Mouse (Mus musculus) adrenal gland, adult 2 months (tissue): ENCODE data around the gene Ccdc102a. TPM values are rescaled to one million over a fixed set of nuclear protein-coding genes. Genes with fewer than 3 reads are reported as not detected.
A peak's percentile ranks its signal among the peaks of the same experiment; 100 is the strongest.

Experiments
- DNase-seq: peaks from one replicate; pipeline ENCODE4 v3.0.0; 2021
- long read RNA-seq: library from polyadenylated mRNA; stranded (forward); transcript quantifications from one replicate; pipeline ENCODE4 v2.0.0, GENCODE M21; 2021
- polyA plus RNA-seq: library from polyadenylated mRNA; depleted of rRNA; stranded (reverse); fragments of >200 nt; gene quantifications from 2 replicates; pipeline ENCODE4 v1.2.3, GENCODE M21; 2012; rRNA removed
- total RNA-seq, 2 experiments: library from RNA; stranded (reverse); gene quantifications; 2 replicates each; pipeline ENCODE4 v1.2.3; 2021

Ccdc102a gene
- total RNA-seq (10 to 100 TPM in 1 of 2 experiments, 1 to 10 TPM in 1; 7.3 to 12.5 TPM), polyA plus RNA-seq (16.5 and 20.4 TPM in 2 replicates)
- long read RNA-seq, transcript Ccdc102a-201 (9 exons, 2,304 nt) = major isoform, 17 of 21 reads
- long read RNA-seq, partial matches to known transcripts = 1 of 21 reads
- long read RNA-seq, other reads (novel, unspliced or antisense) = 3 of 21 reads

GRCm38 (mm10) chr8:94917851-94918495, at the start of gene Ccdc102a:
Gene Ccdc102a (minus strand): TSS chr8:94918098.
- no peak for DNase-seq

DNA sequence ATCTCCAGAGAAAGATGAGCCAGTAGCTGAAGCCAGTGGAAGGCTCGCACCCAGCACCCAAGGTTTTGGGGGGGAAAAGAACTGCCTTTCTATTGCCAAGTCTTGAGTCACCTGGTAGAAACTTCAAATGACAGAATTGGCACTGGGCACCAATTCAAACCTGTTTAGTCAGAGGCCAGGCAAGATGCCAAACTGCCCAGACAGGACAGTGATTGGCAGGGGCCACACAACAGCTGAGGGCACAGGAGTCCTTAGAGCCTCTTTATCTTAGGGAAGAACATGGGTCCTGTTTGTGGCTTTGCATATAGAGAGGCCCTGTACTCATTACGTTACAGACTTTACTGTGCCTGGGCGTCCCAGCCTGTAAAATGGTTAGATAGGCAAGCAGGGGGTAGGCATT, 49.7 kb upstream of the Ccdc102a start:
- DNase-seq = peak; percentile 92

- DNase-seq = peak; percentile 20
These were observed 49.2 kb upstream of the Ccdc102a start for GRCm38 (mm10) chr8:94967071-94967470.

DNA sequence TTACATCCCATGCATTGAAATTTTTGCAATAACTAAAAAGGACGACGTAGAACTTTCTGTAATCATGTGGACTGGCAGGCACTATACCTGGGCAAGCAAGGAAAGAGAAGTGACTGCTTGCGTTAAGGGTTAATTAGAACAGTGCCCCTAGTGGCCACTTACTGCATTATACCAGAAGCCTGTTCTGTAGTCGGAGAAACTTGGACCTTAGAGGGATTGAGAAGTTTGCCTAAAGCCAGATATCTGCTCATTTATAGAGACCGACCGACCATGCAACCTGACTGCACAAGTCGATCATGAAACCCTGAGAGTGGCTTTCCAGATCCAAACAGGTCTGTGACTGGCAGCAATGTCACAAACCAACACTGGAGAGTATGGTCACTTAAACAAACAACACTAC, 48.7 kb upstream of the Ccdc102a start:
- DNase-seq = no peak

DNA sequence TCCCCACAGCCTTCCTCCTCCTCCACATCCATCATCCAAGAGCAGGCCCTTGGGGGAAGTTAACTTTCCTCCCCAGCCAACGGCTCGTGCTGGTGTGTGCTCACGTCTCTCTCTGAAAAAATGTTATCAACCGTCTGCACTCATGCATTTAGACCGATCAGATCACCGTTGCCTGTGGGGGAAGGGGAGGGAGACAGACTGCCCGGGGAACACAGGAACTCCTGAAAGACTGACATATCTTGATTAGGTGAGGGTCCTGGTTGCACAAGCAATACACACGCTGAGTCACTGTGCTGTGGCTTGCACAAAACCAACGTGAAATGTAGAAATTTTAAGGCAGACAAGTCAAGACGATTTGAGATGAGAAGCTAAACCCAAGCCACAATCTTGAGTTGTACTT, 46.9 kb upstream of the Ccdc102a start:
- DNase-seq = no peak

DNA sequence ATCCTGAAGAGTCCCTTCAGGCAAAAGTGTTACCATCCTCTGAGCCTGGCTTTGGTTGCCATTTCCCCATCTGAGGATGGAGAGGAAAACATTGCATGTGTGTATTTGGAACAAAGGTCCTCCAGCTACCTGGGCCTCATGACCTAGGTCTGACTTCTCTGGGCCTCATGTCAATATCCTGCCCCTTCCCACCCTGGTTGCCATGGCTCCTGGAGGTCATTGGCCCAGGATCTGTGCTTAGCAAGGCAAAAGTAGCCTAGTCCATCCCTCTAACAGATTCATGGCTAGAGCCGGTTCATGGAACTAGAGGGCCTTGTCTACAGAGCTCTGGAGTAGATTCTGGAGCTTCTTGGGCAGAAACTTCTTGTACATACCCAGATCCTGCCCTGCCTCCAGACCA, 44.3 kb upstream of the Ccdc102a start:
- no peak for DNase-seq

- no peak for DNase-seq
These were observed 38.2 kb upstream of the Ccdc102a start for GRCm38 (mm10) chr8:94956078-94956574.

- peak; percentile 20 for DNase-seq
These were observed 37.2 kb upstream of the Ccdc102a start for GRCm38 (mm10) chr8:94954921-94955758.

DNA sequence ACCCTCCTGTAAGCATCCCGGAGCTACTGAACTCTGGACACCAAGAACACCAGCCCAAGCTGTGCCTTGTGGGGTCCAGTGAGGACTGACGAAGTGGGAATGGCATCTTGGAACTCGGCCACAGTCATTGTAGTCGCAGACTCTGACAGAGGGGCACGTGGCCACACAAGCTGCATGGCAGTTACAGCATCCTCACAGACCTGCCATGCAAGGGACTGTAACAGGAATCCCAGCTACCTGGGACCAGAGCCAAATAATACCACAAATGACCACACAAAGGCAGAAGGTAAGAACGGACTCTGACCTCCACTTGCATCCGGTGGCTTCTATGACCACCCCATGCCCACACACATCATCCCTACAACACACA, 36.5 kb upstream of the Ccdc102a start:
- DNase-seq = no peak

DNA sequence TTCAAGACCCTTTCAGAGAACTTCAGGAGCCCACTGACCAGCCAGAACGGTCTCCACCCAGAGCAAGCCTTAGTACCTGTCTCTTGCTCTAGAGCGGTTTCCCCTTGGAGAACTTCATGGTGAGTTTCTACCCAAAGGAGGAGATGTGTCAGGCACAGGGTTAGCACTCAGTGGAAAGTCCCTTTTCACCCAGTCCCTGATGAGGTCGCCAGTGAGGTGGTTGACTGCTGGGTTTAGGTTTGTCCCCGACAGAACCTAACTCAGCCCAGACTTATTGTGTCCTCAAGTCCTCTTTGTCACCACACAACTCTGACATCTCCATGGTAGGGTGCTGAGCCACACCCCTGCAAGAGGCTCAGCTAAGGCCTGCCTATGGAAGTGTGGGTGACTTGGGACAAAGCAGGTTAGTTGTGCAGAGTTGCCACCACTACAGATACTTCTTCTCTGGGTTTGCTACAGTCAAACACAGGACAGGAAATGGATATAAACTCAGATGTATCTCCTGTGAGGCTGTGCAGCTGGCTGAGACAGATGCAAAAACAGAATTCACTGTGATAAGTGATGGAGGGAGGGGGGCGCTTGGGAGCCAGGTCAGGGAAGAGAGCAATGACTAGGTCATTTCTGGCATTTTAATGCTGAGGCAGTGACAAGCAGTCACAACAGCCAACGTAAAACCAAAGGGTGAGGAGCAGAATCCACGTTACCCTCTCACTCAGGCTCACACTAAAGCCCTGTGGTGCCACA, 35.9 kb upstream of the Ccdc102a start:
- no peak for DNase-seq

DNA sequence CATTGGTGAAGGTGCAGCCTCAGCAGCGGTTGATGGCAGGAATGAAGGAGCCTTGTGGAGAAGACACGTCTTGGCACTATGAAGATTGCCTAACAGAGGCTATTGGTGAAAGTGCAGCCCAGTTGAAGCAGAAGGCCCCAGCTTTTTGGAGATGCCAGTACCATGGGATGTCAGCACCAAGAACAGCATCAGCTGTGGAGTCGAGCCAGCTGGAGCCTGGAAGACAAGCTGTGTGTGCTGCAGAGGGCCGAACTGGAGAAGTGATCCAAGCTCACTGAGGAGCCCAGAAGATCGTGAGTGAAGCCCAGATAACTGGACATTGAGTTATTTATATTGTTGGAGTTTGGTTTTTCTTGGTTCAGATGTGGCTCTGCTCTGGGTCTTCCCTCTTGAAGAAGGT, 34.2 kb upstream of the Ccdc102a start:
- no peak for DNase-seq

GRCm38 (mm10) chr8:94950458-94950857, 32.6 kb upstream of the Ccdc102a start:
- no peak for DNase-seq

DNA sequence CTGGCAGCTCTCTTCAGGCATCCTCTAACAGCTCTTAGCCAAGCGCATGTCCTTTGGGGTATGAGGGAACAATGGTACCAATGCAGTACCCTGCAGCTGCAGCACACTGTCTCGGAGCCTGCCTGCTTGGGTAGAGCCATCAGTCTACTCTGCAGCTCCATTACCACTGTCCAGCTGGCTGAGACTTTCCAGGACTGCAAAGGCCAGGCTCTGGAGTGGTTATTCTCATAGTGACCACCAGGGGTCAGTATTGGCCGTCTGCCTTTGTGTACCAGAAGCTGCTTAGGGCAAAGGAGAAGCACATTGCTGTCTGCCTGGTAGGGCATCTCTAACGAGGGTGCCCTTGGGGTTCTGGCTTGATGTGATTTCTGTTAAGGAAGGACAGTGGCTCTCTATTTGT, 32.1 kb upstream of the Ccdc102a start:
- peak; percentile 79 for DNase-seq

DNA sequence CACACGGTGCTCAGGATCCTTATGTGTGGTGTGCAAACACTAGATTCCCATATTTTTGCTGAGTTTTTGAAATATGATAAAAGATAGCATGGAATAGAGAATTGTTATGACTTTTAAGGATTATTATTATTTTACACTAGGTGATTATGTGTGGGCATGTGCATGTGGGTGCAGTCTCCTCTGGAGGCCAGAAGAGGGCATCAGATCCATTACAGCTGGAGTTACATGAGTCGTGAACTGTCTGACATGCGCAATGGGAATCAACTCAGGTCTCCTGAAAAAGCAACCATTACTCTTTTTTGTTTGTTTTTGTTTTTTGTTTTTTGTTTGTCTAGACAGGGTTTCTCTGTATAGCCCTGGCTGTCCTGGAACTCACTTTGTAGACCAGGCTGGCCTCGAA, 31.1 kb upstream of the Ccdc102a start:
- DNase-seq = no peak

DNA sequence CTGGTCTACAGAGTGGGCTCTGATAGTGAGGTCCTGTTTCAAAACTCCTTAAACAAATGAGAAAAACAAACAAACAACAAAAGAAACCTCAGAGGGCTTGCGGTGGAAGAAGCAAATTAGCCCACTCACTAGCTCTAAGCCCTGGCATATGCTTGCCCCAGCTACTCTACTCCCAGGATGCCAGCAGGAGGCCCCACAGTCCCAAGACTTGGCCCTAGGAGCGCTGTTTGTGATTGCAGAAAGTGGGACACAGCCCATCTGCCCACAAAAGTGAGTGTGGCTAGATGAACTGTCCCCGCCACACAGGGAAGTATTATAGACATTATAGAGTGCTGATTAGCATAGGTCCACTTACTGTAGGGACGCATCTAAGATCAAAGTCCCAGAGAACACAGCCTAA, 30.5 kb upstream of the Ccdc102a start:
- no peak for DNase-seq

- no peak for DNase-seq
These were observed 27.3 kb upstream of the Ccdc102a start for GRCm38 (mm10) chr8:94945185-94945584.

DNA sequence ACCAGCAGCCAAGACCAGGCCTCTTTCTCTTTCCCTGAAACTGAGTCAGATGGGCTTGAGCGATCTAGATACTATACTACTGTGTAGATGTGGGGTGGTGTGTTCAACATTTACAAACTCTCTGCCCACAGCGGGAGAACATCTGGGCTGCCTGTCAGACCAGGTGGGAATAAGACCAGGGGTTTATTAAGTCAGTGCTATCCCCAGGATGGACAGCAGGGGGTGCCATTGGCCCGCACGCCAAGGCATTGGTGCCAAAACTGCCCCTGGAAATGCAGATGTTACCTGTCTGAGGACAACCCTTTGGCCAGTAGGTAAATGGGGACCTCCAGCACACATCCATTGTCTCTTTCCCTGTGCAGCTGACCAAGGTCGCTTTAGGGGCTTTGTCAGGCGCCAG, 24.7 kb upstream of the Ccdc102a start:
- peak; percentile 60 for DNase-seq

- DNase-seq = no peak
These were observed 17.3 kb upstream of the Ccdc102a start for GRCm38 (mm10) chr8:94935172-94935571.

GRCm38 (mm10) chr8:94933918-94934317, 16.0 kb upstream of the Ccdc102a start:
- no peak for DNase-seq

DNA sequence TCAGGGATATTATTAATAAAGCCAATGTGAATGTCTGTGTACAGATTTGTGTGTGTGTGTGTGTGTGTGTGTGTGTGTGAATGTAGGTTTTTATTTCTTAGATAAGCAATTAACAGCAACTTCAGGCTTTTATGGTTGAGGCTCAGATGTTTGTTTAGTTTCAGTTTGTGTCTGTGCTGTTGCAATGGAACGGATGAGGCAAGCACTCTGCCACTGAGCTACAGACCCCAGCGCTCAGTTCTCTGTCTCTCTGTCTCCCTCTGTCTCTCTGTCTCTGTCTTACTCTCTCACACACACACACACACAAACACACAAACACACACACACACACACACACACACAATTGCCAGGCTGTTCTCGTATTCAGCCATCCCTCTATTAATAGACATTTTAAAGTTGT, 10.3 kb upstream of the Ccdc102a start:
- no peak for DNase-seq

DNA sequence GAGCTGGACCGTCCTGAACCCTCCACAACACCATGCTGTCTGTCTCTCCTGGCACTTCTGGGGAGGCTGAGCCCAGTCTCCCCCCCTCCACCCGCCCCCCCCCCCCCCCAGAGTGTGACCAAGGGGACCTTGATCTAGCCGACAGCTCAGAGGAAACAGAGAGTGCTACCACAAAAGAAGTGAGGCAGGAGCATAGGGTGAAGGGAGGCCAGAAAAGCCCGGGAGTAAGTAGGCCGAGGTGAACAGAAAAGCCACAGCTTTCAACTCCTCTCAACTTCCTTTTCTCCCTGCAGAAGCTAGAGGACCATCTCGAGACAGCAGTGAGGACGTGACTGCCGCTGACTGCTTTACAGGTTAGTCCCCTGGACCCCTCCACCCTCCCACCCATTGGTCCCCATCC, 5.5 kb upstream of the Ccdc102a start, which contains the start of gene Adgrg5:
Adgrg5 (plus strand) TSS at position 290 of the 400 bp plus-strand sequence.
- DNase-seq = no peak

DNA sequence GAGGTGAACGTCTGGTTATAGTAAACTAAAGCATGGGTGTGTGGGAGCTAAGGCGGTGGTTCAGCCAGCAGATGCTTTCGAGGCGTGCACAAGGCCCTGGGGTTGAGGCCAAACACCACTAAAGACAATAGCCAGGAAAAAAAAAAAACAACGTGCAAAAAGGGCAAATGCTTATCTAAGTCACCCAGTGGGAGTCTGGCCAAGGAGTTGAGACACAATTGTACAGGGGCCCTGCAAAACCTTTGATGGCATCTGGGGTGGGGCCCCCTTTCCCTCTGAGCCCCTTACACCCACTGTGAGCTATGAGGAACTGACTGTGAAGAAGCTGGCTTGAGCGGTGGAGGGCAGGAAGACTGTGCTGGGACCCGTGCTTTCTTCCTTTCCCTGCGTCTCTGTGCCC, 4.7 kb upstream of the Ccdc102a start:
- DNase-seq = no peak
